Mouse (Mus musculus) spleen, adult 18-20 months (tissue): Measurements from ENCODE around the gene Mansc4.

Experiments
- DNase-seq, 2 experiments: peaks; one replicate each; pipeline ENCODE4 v3.0.0; 2022; ENCODE audit warnings: mixed read lengths in 2 of 2

The Mansc4 gene

DNA sequence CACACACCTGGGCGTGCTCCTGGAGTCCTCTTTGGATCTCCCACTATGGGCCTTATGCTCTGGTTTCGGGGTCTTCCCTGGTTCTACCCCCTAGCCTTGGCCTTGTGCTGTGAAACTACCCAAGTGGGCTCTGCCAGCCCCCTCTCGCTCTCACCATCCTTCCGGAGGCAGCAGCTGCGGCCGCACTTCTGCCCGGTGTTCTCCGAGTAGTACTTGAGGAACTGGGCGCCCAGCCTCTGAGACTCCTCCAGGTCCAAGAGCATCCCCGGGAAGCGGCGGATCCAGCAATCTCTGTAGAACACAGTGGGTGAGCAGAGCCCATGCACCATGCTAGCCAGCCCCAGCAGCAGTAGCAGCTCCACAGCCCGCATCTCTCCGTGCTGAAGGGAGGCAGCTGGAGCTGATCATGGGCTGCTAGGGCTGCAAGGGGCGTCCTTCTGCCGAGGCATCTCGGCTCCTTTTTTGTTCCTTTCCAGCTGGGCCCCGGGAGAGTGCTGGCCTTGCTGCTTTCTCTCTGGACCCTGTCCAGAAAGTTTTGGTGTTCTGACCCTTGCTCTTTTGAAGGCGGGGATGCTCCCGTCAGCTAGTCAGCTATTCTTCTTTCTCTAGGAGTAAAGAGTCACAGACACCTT lies at the start of gene Mansc4:
TSS of gene Mansc4 (minus strand) at position 439 of the 632 bp plus-strand sequence.
- DNase-seq: no peak

DNA sequence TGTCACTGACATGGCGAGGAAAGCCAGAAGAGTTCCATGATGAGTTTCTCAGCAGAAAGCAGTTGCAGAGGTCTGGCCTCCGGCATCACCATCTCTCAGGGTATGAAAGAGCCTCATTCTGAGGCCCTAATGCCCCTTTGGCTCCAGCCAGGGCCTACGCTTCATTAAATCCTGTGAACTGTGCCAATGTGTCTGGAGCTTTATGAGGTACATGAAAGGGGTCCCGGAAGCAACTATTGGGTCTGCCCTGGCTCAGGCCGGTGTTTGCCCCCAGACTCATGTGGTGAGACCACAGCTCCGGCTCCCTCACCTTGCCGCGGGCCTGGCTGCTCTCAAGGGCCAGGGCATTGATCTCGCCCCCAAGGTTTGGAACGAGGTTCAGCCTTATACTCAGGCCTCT lies 40.4 kb upstream of the Mansc4 start:
- no peak for DNase-seq

DNA sequence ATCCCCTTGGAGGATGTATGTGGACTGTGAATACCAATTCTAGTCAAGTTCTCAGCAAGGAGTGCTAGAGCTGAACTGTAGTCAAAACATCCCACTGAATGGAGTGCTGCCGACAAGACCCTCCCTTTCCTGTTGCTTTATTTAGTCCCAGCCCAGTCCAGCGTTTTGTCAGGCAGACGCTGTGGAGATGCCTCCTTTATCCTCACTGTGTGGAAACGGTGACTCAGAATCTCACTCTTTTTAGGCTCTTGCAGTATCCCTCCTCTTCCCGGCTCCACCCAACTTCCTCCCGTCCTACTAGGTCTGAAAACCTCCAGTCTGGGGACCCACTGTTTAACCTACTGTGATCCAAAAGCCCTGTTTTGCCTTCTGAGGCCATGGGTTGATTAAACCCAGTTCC lies 34.5 kb upstream of the Mansc4 start:
- no peak for DNase-seq

- DNase-seq: no peak
Observed at GRCm38 (mm10) chr6:147118190-147118589, 31.4 kb upstream of the Mansc4 start.

DNA sequence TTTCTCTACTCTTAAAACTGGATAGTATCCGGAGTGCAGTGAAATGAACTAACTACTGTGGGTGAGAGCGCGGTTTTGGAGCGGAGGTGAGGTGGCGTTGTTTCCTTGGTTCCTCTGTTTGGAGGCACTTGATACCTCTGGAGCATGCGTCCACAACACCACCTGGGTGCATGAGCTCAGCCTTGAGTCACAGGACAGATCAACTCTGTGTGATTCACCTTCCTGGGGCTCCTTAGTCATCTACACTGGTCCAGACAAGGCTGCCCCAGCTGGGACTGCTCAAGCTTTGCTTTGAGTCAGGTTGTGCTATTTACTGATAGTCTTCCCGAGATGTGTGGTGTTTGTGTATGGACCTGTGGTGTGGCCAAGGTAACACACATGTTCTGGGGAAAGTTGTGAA lies 30.9 kb upstream of the Mansc4 start:
- DNase-seq: no peak

DNA sequence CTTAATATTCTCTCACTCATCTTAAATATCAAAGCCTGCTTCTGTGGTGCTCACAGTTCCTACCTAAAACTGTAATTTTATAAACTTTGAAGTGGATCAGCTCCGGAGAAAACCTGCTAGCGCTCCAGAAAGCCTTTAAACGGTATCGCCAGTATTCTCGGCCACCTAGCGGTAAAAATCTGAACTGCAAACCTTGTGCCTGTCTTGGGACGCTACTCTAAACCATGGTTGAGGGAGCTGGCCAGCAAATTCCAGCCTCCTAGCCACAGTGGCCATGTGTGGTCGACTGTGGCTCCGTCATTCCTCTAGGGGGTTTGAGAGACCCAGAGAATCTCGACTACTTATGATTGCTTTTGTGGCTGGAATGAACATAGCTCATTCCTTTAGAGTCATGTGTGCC lies 29.7 kb upstream of the Mansc4 start:
- peak; percentile 36 to 78 for DNase-seq

DNA sequence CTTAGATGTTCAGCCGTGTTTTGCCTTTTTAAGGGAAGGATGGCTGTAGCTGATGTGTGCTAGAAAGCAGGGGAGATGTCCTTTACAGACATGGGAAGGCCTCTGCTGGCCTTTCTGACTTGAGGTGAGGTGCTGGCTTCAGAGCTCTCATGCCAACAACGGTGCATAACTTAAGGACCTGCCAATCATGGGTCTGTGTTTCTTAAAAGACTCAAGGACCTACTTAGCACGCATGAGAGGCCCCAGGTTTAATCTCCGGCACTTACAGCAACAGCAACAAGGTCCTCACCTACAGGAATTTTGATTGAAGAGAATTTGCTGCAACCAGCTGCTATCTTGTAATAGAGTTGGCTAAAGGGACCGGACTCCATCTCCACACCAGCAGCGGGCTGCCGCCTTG lies 22.5 kb upstream of the Mansc4 start:
- no peak for DNase-seq

GRCm38 (mm10) chr6:147106716-147107115 lies 19.9 kb upstream of the Mansc4 start:
- no peak for DNase-seq

GRCm38 (mm10) chr6:147105529-147105928 lies 18.7 kb upstream of the Mansc4 start:
- no peak for DNase-seq

DNA sequence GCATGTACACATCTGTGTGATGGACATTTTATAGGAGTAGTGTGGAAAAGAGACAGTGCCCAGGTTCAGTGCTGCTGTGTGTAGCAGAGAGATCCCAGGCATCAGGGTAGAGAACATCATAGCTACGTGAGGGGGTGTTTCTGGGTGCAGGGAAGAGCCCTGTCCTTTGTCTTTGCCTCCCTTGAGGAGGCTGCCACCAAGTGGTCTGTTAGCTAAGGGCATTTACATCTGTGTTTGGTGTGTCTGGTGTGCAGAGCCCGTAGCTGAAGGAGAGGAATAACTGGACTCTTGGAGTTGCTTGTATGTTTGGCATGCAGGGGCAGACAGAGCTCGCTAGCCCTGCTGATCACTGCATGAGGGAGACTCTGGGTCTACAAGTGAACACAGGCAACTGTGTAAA lies 15.5 kb upstream of the Mansc4 start:
- DNase-seq: no peak

GRCm38 (mm10) chr6:147099458-147100277 lies 12.8 kb upstream of the Mansc4 start:
- DNase-seq: peak; percentile 48 to 55

DNA sequence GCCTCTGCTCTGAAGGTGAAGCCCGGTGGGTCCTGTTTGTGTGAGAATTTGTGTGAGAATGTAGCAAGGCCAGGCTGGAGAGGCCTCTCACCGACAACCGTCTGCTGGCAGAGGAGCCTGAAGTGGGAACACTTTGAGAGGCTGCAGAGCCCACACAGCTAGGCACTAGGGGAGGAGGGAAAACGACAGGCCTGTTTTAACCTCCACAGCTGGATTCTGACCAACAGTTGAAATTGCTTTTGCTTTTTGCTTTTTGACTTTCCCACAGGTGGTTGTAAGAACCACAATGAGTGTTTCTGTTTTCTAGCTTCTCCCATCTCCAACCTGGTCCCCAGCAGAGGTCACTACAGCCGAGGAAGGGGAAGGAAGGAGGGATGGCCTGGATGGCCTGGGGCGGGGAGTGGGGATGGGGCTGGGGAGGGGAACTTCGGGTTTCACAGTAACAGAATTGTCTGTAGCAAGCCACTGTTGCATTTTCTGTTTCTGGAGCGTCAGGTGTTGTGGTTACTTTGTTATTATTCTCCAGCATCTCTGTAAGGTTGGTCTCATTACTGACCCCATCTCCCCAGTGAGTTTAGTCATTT lies 10.6 kb upstream of the Mansc4 start:
- DNase-seq: no peak

DNA sequence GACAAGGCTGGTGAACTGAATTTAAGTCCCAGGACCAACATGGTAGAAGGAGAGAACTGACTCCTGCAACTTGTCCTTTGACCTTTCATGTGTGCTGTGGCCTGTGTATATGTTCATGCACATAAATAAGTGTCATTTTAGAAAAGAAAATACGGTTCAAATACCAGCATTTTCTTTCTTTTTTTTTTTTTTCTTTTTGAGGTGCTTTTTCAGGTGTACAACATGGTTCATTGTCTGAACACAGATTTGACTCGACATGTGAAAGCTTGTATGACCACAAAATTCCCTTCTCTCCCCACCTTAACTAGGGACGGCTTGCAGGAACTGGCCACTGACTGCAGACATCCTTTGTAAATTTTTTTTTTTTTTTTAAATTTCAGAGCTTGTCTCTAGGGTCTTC lies 10.1 kb upstream of the Mansc4 start:
- DNase-seq: no peak

DNA sequence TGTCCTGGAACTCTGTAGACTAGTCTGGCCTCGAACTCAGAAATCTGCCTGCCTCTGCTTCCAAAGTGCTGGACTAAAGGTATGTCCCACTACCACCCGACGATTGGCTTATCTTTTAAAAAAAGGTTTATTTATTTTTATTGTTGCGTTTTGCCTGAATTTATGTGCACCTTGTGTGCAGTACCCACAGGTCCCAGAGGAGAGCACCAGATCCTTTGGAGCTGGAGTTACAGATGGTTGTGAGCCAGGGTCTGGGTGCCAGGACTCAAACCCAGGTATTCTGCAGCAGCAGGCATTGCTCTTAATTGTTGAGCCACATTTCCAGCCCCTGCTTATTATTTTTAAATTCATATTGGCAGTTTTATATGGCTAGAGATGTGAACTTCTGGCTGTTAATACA lies 9.3 kb upstream of the Mansc4 start:
- DNase-seq: no peak

DNA sequence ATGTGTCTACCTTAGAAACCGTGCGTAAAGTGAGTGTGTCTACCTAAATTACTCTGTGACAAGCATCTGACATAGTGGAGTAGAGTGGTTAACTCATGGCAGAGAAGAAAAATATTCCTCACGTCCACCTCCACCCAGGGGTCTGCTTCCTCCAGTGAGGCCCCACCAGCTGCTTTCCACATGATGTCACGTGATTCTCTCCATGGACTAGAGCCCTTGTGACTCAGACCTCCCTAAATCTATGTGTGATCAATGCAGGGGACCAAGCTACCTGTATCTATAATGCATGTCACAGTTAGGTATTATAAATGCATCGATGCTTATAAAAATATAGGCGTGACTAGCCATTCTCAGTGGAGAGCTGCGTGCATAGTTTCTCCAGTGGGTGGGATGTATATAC lies 7.9 kb upstream of the Mansc4 start:
- no peak for DNase-seq

DNA sequence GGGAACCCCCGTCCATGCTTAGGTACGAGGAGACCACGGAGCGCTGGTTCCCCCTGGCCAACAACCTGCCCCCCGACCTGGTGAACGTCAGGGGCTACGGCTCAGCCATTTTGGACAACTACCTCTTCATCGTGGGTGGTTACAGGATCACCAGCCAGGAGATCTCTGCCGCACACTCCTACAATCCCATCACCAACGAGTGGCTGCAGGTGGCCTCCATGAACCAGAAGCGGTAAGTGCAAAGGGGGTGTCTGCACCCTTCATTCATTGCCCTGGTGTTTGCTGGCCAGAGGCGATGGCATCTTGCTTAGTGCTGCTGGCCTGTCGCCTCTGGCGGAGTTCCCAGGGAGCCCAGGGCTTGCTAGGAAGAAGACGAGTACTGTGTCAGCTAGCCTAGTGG lies 5.3 kb upstream of the Mansc4 start:
- DNase-seq: peak in 1 of 2 experiments; percentile 27

- DNase-seq: peak; percentile 73 to 81
Observed at GRCm38 (mm10) chr6:147091136-147092120, 4.6 kb upstream of the Mansc4 start, which contains the start of gene Klhl42. TSS of gene Klhl42 (plus strand) at chr6:147091379.

- DNase-seq: no peak
Observed at GRCm38 (mm10) chr6:147090191-147090590, 3.4 kb upstream of the Mansc4 start.

GRCm38 (mm10) chr6:147088517-147088916 lies 1.7 kb upstream of the Mansc4 start:
- DNase-seq: no peak

GRCm38 (mm10) chr6:147087736-147088135 lies 904 bp upstream of the Mansc4 start:
- no peak for DNase-seq

DNA sequence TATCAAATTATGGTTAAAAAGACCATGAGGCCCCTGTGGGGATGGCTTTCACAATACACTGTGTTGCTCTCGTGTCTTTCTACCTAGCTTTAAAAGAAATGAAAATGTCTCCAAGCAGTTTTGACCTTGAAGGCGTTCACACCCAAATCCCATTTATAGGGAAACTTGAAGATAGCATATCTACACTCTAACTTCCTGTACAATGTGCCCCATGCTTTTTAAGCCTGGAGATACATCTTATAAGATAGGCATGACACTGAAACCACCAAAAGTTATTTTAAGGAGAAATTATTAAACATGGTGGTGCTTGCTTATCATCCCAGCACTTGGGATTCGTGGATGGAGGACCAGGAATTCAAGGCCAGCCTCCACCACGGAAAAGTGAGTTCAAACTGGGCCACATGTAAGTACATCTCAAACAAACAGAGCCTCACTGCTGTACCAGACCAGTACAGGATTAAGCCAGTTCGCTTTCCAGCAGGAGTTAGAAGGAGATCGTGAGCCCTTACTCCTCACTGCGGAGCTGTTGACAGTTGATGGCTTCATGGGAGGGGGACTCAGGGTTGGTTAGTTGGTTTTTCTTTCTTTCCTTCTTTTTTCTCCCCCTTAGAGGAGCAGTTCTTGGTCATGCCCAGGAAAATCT lies 1.3 kb downstream of the Mansc4 start:
- no peak for DNase-seq

GRCm38 (mm10) chr6:147079919-147080318 lies 6.9 kb downstream of the Mansc4 start:
- DNase-seq: no peak
